Mouse (Mus musculus) forebrain, embryonic 11.5 days (tissue): ENCODE results near the gene Egr4. TPM values are rescaled to one million over a fixed set of nuclear protein-coding genes. Genes with fewer than 3 reads are reported as not detected.

ENCODE experiments used
- ATAC-seq: fragments of 200-750 bp; cut with Nextera tagmentation; replicated peaks from 2 replicates; pipeline ENCODE4 v1.8.0; 2017; ENCODE audit warnings: moderate TSS enrichment; ENCODE audit not compliant: low FRiP score
- DNase-seq: peaks from one replicate; pipeline ENCODE4 v3.0.0-alpha.2; 2017; ENCODE audit warnings: low spot score
- H3K27ac ChIP-seq: fragments of 300-500 bp; sonication (generic); 2 replicates; pipeline ENCODE4 v1.5.1; 2014; ENCODE audit warnings: low read depth, low read length
- H3K27me3 ChIP-seq: fragments of 300-500 bp; sonication (generic); 2 replicates; pipeline ENCODE4 v1.6.1; 2014; ENCODE audit warnings: mild to moderate bottlenecking, low read length, mixed read lengths; ENCODE audit not compliant: control insufficient read depth, insufficient read depth
- H3K36me3 ChIP-seq: fragments of 300-500 bp; sonication (generic); 2 replicates; pipeline ENCODE4 v1.6.1; 2014; ENCODE audit warnings: mild to moderate bottlenecking, low read length, moderate library complexity, mixed read lengths; ENCODE audit not compliant: control insufficient read depth, insufficient read depth
- H3K4me1 ChIP-seq: fragments of 300-500 bp; sonication (generic); replicated peaks from 2 replicates; pipeline ENCODE4 v1.6.1; 2014; ENCODE audit warnings: low read length, mixed read lengths; ENCODE audit not compliant: control insufficient read depth, insufficient read depth
- H3K4me2 ChIP-seq: fragments of 300-500 bp; sonication (generic); 2 replicates; pipeline ENCODE4 v1.6.1; 2014; ENCODE audit warnings: low read depth, mild to moderate bottlenecking, low read length, moderate library complexity, mixed read lengths; ENCODE audit not compliant: severe bottlenecking
- H3K4me3 ChIP-seq: fragments of 300-500 bp; sonication (generic); 2 replicates; pipeline ENCODE4 v1.5.1; 2014; ENCODE audit warnings: low read depth, low read length
- H3K9ac ChIP-seq: fragments of 300-500 bp; sonication (generic); 2 replicates; pipeline ENCODE4 v1.6.1; 2014; ENCODE audit warnings: low read length
- H3K9me3 ChIP-seq: fragments of 300-500 bp; sonication (generic); 2 replicates; pipeline ENCODE4 v1.6.1; 2016; ENCODE audit warnings: low read length, mixed read lengths; ENCODE audit not compliant: control insufficient read depth
- WGBS: fragments of 180-500 bp; shearing (Covaris S2); extraction: QIAGEN DNeasy Blood & Tissue Kit; methylation state at CpG from one replicate; pipeline ENCODE4 v1.1.7; 2014; 5-methylcytosine and 5-hydroxymethylcytosine counted together
- polyA plus RNA-seq: library from polyadenylated mRNA; unstranded; fragments of >200 nt; fragmentation: Nextera tagmentation; extraction: Ambion mirVana; gene quantifications from 2 replicates; pipeline ENCODE4 v1.2.1, GENCODE M21; 2014

Gene Egr4
- polyA plus RNA-seq, 1 experiment from 2014 or later: not detected

- no peaks in the 10 kb centered on the region for H3K9me3 ChIP-seq
- 53% methylated on average over 5 of the region's 5 CpGs for WGBS
- H3K4me2 ChIP-seq: no peak overlapping the region
- no peak for ATAC-seq
- H3K9ac ChIP-seq: no peak overlapping the region
- no peaks in the 10 kb centered on the region for H3K27me3 ChIP-seq
- no peak for DNase-seq
- H3K27ac ChIP-seq: no peak overlapping the region
- no peaks in the 10 kb centered on the region for H3K4me1 ChIP-seq
- no peak overlapping the region for H3K4me3 ChIP-seq
- peaks cover 12% of the 10 kb centered on the region; the same call in 1 of the 2 replicates for H3K36me3 ChIP-seq
Observed at GRCm38 (mm10) chr6:85472542-85472941, 40.8 kb downstream of the Egr4 start.

- Histone ChIP-seq H3K36me3 (peaks cover 17% of the 10 kb centered on the region), H3K9me3 (no peaks in the 10 kb centered on the region), H3K4me1 (no peaks in the 10 kb centered on the region), H3K4me3 (no peak overlapping the region), H3K4me2 (no peak overlapping the region), H3K27ac (no peak overlapping the region), H3K27me3 (no peaks in the 10 kb centered on the region), H3K9ac (no peak overlapping the region)
- WGBS: 71% methylated on average over 8 of the region's 8 CpGs
- ATAC-seq (no peak), DNase-seq (no peak)
Observed at GRCm38 (mm10) chr6:85471962-85472361, 41.4 kb downstream of the Egr4 start.

GRCm38 (mm10) chr6:85469660-85470430, 43.5 kb downstream of the Egr4 start:
- DNase-seq (no peak), ATAC-seq (no peak)
- H3K36me3 ChIP-seq: peaks cover 27% of the 10 kb centered on the region
- no peak overlapping the region for H3K4me3 ChIP-seq
- WGBS: 85% methylated on average over 5 of the region's 5 CpGs
- H3K4me1 ChIP-seq: no peaks in the 10 kb centered on the region
- H3K4me2 ChIP-seq: no peak overlapping the region
- H3K27ac ChIP-seq: no peak overlapping the region
- no peak overlapping the region for H3K9ac ChIP-seq
- no peaks in the 10 kb centered on the region for H3K27me3 ChIP-seq
- no peaks in the 10 kb centered on the region for H3K9me3 ChIP-seq

- peaks cover 57% of the 10 kb centered on the region for H3K36me3 ChIP-seq
- H3K27ac ChIP-seq: no peak overlapping the region
- H3K9ac ChIP-seq: no peak overlapping the region
- DNase-seq (no peak), ATAC-seq (no peak)
- no peaks in the 10 kb centered on the region for H3K27me3 ChIP-seq
- H3K4me2 ChIP-seq: no peak overlapping the region
- H3K4me1 ChIP-seq: no peaks in the 10 kb centered on the region
- H3K9me3 ChIP-seq: no peaks in the 10 kb centered on the region
- H3K4me3 ChIP-seq: no peak overlapping the region
Observed at GRCm38 (mm10) chr6:85465381-85465780, 48.0 kb downstream of the Egr4 start.

Other genes with a start within 250 kb of the Egr4 start
- 12.5 and 13.8 TPM in 2 replicates for gene Sfxn5, start 180.2 kb downstream of the Egr4 start, polyA plus RNA-seq
- 4.5 and 5.1 TPM in 2 replicates for gene Rab11fip5, start 139.0 kb downstream of the Egr4 start, polyA plus RNA-seq
- not detected in 2 replicates for gene Noto, start 89.7 kb downstream of the Egr4 start, polyA plus RNA-seq
- 49.8 and 52.7 TPM in 2 replicates for gene Smyd5, start 81.6 kb downstream of the Egr4 start, polyA plus RNA-seq
- 647 and 695 TPM in 2 replicates for gene Cct7, start 62.1 kb downstream of the Egr4 start, polyA plus RNA-seq
- 26.3 and 27.5 TPM in 2 replicates for gene Pradc1, start 61.6 kb downstream of the Egr4 start, polyA plus RNA-seq
- gene Fbxo41, start 10.6 kb downstream of the Egr4 start, polyA plus RNA-seq: 0.93 and 1.1 TPM in 2 replicates
- 11.8 and 13.5 TPM in 2 replicates for gene Alms1, start 73.9 kb upstream of the Egr4 start, polyA plus RNA-seq
- not detected in 2 replicates for gene Nat8f7, start 199.6 kb upstream of the Egr4 start, polyA plus RNA-seq